Mouse (Mus musculus): ENCODE results near the gene Cdx4.

The Cdx4 gene

DNA sequence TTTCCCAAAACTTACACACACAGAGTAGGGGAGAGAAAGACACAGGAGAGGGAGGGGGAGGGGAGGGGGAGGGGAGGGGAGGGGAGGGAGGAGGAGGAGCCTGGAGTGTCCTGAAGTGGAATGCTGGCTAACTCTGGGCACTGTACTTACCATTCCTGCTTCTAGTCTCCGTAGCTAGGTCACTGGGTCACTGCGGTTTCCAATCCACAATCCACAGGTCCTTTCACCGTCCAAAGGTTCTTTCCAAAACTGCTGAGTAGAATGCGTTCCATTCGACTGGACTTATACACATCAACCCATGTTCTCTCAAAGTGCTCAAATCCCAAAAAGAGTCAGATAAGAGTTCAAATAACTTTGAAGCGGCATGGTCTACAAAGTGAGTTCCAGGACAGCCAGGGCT lies 7.1 kb upstream of the Cdx4 start:
- TF ChIP-seq CTCF (conservative IDR thresholded peaks at IDR 0.05; ENCODE audit: low read length) = no peak
- peaks cover 12% of the 10 kb centered on the region; the same call in 1 of the 2 replicates for H3K4me1 ChIP-seq (replicated peaks; ENCODE audit: low read depth, low read length)
- H3K9me3 ChIP-seq (ENCODE audit: low read length) = peaks cover 3% of the 10 kb centered on the region; the same call in 1 of the 2 replicates

DNA sequence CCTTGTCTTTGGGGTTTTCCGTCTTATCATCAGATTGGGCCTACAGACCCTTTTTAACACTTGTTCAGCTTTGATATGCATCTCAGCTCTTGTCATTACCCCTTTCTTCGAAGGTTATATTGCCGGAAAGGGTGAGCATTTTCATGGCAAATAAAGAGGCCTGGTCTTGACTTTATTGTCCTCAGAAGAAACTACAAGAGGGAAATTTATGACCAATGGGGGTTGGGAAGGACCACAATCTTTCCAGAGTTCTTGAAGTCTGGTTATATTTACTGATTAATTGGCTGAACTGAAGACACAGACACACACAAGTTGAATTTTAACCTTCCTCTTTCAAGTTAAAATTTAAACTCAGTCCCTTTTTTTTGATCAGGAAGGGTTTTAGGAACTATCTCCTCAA lies 4.7 kb downstream of the Cdx4 start:
- TF ChIP-seq CTCF (conservative IDR thresholded peaks at IDR 0.05; ENCODE audit: low read length) = no peak
- no peak for TF ChIP-seq NANOG (IDR thresholded peaks at IDR 0.05; ENCODE audit: borderline replicate concordance, low read length)
- no peak for TF ChIP-seq POU5F1 (IDR thresholded peaks at IDR 0.05; ENCODE audit: borderline replicate concordance, low read length)
- H3K36me3 ChIP-seq (ENCODE audit: insufficient read depth, low read length) = no peaks in the 10 kb centered on the region
- peaks cover 12% of the 10 kb centered on the region; the same call in 1 of the 2 replicates for H3K4me1 ChIP-seq (replicated peaks; ENCODE audit: low read depth, low read length)
- no peak overlapping the region for H3K4me3 ChIP-seq (replicated peaks; ENCODE audit: low read length)
- H3K27me3 ChIP-seq (ENCODE audit: insufficient read depth, low read length) = peaks cover 58% of the 10 kb centered on the region
- no peaks in the 10 kb centered on the region for H3K9me3 ChIP-seq (ENCODE audit: low read length)

More for the DNA sequence above, 7.1 kb upstream of the Cdx4 start:
- H3K27me3 ChIP-seq (ENCODE audit: insufficient read depth, low read length) = peaks cover 10% of the 10 kb centered on the region
- H3K4me3 ChIP-seq (replicated peaks; ENCODE audit: low read length) = no peak overlapping the region
- no peaks in the 10 kb centered on the region for H3K36me3 ChIP-seq (ENCODE audit: insufficient read depth, low read length)

DNA sequence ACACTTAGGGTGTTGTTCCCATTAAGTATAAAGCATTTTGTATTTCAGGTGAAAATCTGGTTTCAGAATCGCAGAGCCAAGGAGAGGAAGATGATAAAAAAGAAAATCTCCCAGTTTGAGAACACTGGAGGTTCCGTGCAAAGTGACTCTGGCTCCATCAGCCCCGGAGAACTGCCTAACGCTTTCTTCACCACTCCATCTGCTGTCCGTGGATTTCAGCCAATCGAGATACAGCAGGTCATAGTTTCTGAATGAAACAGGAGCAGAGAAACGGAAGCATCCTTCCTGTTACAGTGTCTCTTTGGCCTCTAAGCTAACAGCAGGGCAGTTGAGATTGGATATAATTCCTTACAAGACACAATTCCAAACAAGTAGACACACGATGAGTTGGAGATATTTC lies 8.2 kb downstream of the Cdx4 start:
- TF ChIP-seq CTCF (conservative IDR thresholded peaks at IDR 0.05; ENCODE audit: low read length) (no peak), POU5F1 (IDR thresholded peaks at IDR 0.05; ENCODE audit: borderline replicate concordance, low read length) (no peak), NANOG (IDR thresholded peaks at IDR 0.05; ENCODE audit: borderline replicate concordance, low read length) (no peak)
- Histone ChIP-seq H3K27me3 (ENCODE audit: insufficient read depth, low read length) (peaks cover 40% of the 10 kb centered on the region), H3K4me3 (replicated peaks; ENCODE audit: low read length) (no peak overlapping the region), H3K4me1 (replicated peaks; ENCODE audit: low read depth, low read length) (no peaks in the 10 kb centered on the region; the same call in 1 of the 2 replicates), H3K9me3 (ENCODE audit: low read length) (no peaks in the 10 kb centered on the region), H3K36me3 (ENCODE audit: insufficient read depth, low read length) (no peaks in the 10 kb centered on the region)

DNA sequence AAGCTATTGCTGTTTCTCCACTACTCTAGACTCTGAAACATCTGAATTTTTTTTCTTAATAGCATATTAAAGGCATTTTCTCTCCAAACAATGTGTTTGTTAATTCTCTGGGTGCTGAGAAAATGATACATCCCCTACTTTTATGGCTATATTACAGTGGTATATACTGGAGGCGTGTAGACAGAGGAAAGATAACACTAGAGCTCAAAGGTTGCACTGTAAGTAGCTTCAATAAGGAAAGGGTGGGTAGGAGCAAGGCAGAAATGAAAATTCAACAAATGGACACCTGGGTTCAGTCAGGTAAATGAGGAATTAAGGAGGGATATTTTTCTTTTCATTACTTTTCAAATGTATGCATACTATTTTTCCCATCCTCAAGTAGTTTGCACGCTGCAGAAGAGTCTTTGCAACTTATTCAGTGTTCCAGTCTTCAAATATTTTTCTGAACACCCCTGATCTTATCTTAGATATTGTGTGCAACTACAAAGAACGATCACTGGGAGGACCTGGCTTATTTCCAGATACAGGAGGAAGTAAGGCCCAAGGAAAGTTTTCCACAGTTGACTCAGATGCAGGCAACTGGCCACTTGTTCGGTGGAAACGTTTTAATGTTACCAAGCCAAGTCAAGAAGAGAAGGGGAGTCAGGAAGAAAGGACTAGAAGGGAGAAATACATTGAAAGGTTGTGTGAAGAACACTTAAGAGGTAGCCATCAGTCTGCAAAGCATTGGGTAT lies 10.1 kb downstream of the Cdx4 start:
- no peaks in the 10 kb centered on the region; the same call in 1 of the 2 replicates for H3K4me1 ChIP-seq (replicated peaks; ENCODE audit: low read depth, low read length)
- no peaks in the 10 kb centered on the region for H3K9me3 ChIP-seq (ENCODE audit: low read length)
- no peaks in the 10 kb centered on the region for H3K36me3 ChIP-seq (ENCODE audit: insufficient read depth, low read length)
- TF ChIP-seq CTCF (conservative IDR thresholded peaks at IDR 0.05; ENCODE audit: low read length) = no peak
- TF ChIP-seq POU5F1 (IDR thresholded peaks at IDR 0.05; ENCODE audit: borderline replicate concordance, low read length) = no peak
- TF ChIP-seq NANOG (IDR thresholded peaks at IDR 0.05; ENCODE audit: borderline replicate concordance, low read length) = no peak
- H3K27me3 ChIP-seq (ENCODE audit: insufficient read depth, low read length) = peaks cover 30% of the 10 kb centered on the region
- H3K4me3 ChIP-seq (replicated peaks; ENCODE audit: low read length) = no peak overlapping the region

DNA sequence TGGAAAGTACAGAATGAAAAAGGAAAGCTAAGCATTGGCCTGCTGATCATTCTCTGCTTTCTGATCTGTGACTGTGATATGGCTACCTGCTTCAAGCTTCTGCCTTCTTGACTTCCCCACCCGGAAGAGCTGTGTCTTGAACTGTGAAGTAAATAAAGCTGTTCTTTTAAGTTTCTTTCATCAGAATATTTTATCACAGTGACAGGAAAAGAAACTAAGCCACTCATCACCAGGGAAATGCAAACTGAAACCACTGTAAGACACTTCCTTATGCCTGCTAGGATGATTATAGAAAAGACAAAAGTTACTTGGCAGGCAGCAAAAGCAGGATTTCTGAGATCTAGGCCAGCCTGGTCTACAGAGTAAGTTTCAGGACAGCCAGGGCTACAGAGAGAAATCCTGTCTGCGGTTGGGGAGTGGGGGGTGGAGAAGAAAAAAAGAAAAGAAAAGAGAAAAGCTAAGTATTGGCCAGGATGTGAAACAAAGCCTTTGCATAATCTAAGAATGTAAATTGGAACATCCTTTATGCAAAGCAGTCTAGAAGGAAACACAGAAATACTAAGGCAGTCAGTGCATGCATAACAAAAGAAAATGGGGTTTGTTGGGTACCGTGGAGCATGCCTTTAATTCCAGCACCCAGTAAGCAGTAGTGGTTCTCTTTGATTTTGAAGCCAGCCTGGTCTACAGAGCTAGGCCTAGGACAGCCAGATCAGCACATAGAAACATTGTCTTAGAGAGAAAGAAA lies 20.3 kb downstream of the Cdx4 start:
- peaks cover 14% of the 10 kb centered on the region for H3K4me1 ChIP-seq (replicated peaks; ENCODE audit: low read depth, low read length)
- no peaks in the 10 kb centered on the region for H3K27me3 ChIP-seq (ENCODE audit: insufficient read depth, low read length)
- H3K9me3 ChIP-seq (ENCODE audit: low read length) = no peaks in the 10 kb centered on the region
- no peak overlapping the region for H3K4me3 ChIP-seq (replicated peaks; ENCODE audit: low read length)
- no peaks in the 10 kb centered on the region for H3K36me3 ChIP-seq (ENCODE audit: insufficient read depth, low read length)
- TF ChIP-seq NANOG (IDR thresholded peaks at IDR 0.05; ENCODE audit: borderline replicate concordance, low read length) (peak; percentile 22; the same call in 1 of the 2 replicates), POU5F1 (IDR thresholded peaks at IDR 0.05; ENCODE audit: borderline replicate concordance, low read length) (peak; percentile 97), CTCF (conservative IDR thresholded peaks at IDR 0.05; ENCODE audit: low read length) (no peak)

DNA sequence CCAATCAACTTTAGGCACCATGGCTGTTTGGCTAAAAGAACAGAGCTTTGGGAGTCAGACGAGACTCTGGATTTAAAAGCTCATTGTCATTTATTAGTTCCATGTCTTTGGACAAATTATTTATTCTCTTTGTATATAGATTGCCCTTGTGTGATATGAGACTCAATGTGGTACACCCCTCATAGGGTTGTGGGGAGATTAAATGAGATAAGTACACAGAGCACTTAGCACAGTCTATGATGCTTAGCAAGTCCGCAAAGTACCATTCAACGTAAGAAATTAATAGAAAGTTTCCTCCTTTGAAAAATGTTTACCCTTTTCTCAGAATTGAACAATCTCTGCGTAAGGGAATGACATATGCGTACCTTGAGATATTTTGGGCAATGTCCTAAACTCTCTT lies 34.6 kb downstream of the Cdx4 start:
- H3K36me3 ChIP-seq (ENCODE audit: insufficient read depth, low read length) = no peaks in the 10 kb centered on the region
- peak overlapping the region; percentile 29; the same call in 1 of the 2 replicates for H3K4me3 ChIP-seq (replicated peaks; ENCODE audit: low read length)
- 0 out of 2 replicates have a peak, but pooled peaks cover 5% of the 10 kb centered on the region for H3K4me1 ChIP-seq (replicated peaks; ENCODE audit: low read depth, low read length)
- TF ChIP-seq NANOG (IDR thresholded peaks at IDR 0.05; ENCODE audit: borderline replicate concordance, low read length) (no peak), POU5F1 (IDR thresholded peaks at IDR 0.05; ENCODE audit: borderline replicate concordance, low read length) (no peak), CTCF (conservative IDR thresholded peaks at IDR 0.05; ENCODE audit: low read length) (no peak)
- no peaks in the 10 kb centered on the region for H3K27me3 ChIP-seq (ENCODE audit: insufficient read depth, low read length)
- H3K9me3 ChIP-seq (ENCODE audit: low read length) = no peaks in the 10 kb centered on the region

DNA sequence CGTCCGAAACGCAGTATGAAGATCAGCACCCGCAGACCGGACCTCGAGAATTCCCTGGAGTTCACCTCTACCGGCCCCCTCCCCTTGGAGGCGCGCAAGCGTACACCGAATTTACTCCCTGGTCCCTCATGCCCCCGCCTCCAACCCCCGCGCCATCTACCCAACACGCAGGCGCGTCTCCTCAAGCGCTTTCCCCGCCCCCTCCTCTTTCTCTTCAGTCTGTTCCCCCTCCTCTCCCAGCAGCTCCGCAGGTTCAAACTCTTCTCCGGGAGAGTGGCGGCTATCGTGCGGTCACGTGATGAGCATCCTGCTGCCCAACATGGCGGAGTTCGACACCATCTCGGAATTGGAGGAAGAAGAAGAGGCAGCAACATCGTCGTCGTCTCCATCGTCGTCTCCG lies 35.1 kb downstream of the Cdx4 start, which contains the start of gene Chic1:
Gene Chic1 (plus strand): TSS at position 190 of the 400 bp plus-strand sequence.
- no peaks in the 10 kb centered on the region for H3K9me3 ChIP-seq (ENCODE audit: low read length)
- TF ChIP-seq CTCF (conservative IDR thresholded peaks at IDR 0.05; ENCODE audit: low read length) (no peak), NANOG (IDR thresholded peaks at IDR 0.05; ENCODE audit: borderline replicate concordance, low read length) (no peak)
- H3K27me3 ChIP-seq (ENCODE audit: insufficient read depth, low read length) = no peaks in the 10 kb centered on the region
- H3K36me3 ChIP-seq (ENCODE audit: insufficient read depth, low read length) = no peaks in the 10 kb centered on the region
- H3K4me3 ChIP-seq (replicated peaks; ENCODE audit: low read length) = peak within 1 kb of the TSS; percentile 84
- 0 out of 2 replicates have a peak, but pooled peaks cover 5% of the 10 kb centered on the region for H3K4me1 ChIP-seq (replicated peaks; ENCODE audit: low read depth, low read length)

DNA sequence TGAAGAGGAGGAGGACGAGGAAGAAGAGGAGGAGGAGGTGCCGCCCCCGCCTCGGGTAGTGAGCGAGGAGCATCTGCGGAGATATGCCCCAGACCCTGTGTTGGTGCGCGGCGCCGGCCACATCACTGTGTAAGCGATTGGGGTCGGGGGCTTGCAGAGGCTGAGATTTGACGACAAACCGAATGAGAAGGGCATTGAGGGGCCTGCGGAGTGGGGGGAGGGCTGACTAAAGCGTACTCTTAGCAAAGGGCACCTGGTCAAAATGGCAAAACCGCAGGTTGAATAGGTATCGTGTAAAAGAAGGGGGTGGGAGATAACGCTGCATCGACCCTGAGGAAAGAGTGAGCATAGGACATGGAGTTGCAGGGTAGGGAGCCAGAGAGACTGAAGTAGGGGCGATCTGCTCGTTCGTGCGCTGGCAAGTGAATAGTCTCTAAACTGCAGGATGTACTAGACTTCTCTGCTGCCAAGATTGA lies 35.6 kb downstream of the Cdx4 start:
- H3K27me3 ChIP-seq (ENCODE audit: insufficient read depth, low read length) = no peaks in the 10 kb centered on the region
- 0 out of 2 replicates have a peak, but pooled peaks cover 5% of the 10 kb centered on the region for H3K4me1 ChIP-seq (replicated peaks; ENCODE audit: low read depth, low read length)
- TF ChIP-seq NANOG (IDR thresholded peaks at IDR 0.05; ENCODE audit: borderline replicate concordance, low read length) (no peak), CTCF (conservative IDR thresholded peaks at IDR 0.05; ENCODE audit: low read length) (no peak), POU5F1 (IDR thresholded peaks at IDR 0.05; ENCODE audit: borderline replicate concordance, low read length) (no peak)
- 0 out of 2 replicates have a peak, but pooled peaks cover 3% of the 10 kb centered on the region for H3K36me3 ChIP-seq (ENCODE audit: insufficient read depth, low read length)
- peak overlapping the region; percentile 84 for H3K4me3 ChIP-seq (replicated peaks; ENCODE audit: low read length)
- H3K9me3 ChIP-seq (ENCODE audit: low read length) = no peaks in the 10 kb centered on the region
